Comparison of ENCODE assay signal across 8 mouse cellular contexts in the genomic region with DNA sequence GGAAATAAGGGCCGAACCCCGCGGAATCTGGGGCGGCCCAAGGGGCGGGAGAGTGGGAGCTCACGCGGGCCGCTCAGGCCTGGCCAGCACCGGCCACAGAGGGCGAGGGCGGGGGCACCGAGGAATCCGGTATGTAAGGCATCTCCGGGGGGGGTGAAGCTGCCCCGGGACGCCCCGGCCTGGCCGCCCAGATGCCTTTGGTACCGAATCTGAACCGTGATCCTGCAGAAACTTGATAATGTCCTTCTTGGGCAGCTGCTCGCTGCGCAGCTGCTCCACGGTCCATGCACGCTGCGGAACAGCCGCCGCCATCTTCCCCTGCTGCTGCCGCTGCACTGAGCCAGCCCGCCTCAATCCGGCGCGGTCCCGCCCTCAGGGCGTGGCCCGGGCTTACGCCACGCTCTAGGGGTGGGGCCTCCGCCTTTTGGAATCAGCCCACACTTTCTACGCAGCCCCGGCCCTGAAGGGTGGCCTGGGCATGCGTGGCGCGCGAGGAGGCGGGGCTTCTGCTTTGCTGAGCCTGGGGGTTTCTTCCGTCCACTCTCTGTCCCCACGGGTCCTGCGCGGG. TPM values are rescaled to one million over a fixed set of nuclear protein-coding genes. Genes with fewer than 3 reads are reported as not detected.
DNase-seq lines count a peak whose midpoint lies in the region; ATAC-seq and TF ChIP-seq lines count a peak whose summit lies in the region.

TSS of gene Fkbp3 (minus strand) at position 397 of the 568 bp plus-strand sequence.

- peak within 1 kb of the TSS; percentile 62 for H3K27ac ChIP-seq in MEL (ENCODE audit: control insufficient read depth, low read depth, low read length)
- peak within 1 kb of the TSS; percentile 94 for H3K27ac ChIP-seq in cerebellum, adult 2 months (ENCODE audit: insufficient read depth, low read length)
- peak within 1 kb of the TSS; percentile 97 for H3K27ac ChIP-seq in forebrain, postnatal 0 days (ENCODE audit: low read depth, low read length)
- peak within 1 kb of the TSS; percentile 94 for H3K27ac ChIP-seq in lung, embryonic 15.5 days

- peaks cover 0 to 8% of the 10 kb centered on the region in 2 experiments; a peak in 2 of 4 replicates for H3K4me1 ChIP-seq in MEL (ENCODE audit: control insufficient read depth in 1 of 2, insufficient read depth in 2 of 2, low read length in 2 of 2)
- no peaks in the 10 kb centered on the region for H3K4me1 ChIP-seq in cerebellum, adult 2 months (ENCODE audit: control insufficient read depth, insufficient read depth, low read length)
- peaks cover 15% of the 10 kb centered on the region; the same call in 1 of the 2 replicates for H3K4me1 ChIP-seq in forebrain, postnatal 0 days (ENCODE audit: insufficient read depth)
- H3K4me1 ChIP-seq in lung, embryonic 15.5 days: peaks cover 29% of the 10 kb centered on the region

- H3K9ac ChIP-seq in MEL (ENCODE audit: control insufficient read depth, low read depth, low read length, poor library complexity, severe bottlenecking): peak within 1 kb of the TSS; percentile 91
- peak within 1 kb of the TSS; percentile 98 for H3K9ac ChIP-seq in forebrain, postnatal 0 days
- H3K9ac ChIP-seq in lung, embryonic 15.5 days: peak within 1 kb of the TSS; percentile 79

- DNase-seq in MEL (ENCODE audit: low read depth, low spot score): peak; percentile 97
- peak; percentile 97 to 98 for DNase-seq in cerebellum, adult 2 months
- peak; percentile 99 for DNase-seq in forebrain, postnatal 0 days
- peak; percentile 98 for DNase-seq in heart, postnatal 4 days
- DNase-seq in layer of hippocampus, adult 8-10 months (ENCODE audit: low spot score in 2 of 2): peak; percentile 93 to 95
- peak; percentile 95 for DNase-seq in ovary, adult 18-20 months (ENCODE audit: low spot score)
- DNase-seq in thymus, postnatal 0 days (ENCODE audit: low spot score): peak; percentile 97

- under 1% methylated on average over 49 of the region's 49 CpGs for WGBS in cerebellum, adult 2 months
- 0% methylated on average over 48 of the region's 49 CpGs for WGBS in forebrain, postnatal 0 days
- WGBS in lung, embryonic 15.5 days: under 1% methylated on average over 43 of the region's 49 CpGs

- peaks cover 30% of the 10 kb centered on the region for H3K79me2 ChIP-seq in MEL (ENCODE audit: control insufficient read depth, insufficient read depth, low read length, poor library complexity)

- TF ChIP-seq RAD21 in MEL (IDR thresholded peaks at IDR 0.05; ENCODE audit: low read depth, low read length): no peak

- peak; percentile 90 to 98 for TF ChIP-seq POLR2A in MEL (IDR thresholded peaks at IDR 0.05; ENCODE audit: control insufficient read depth in 1 of 2, insufficient read depth in 1 of 2, low read depth in 1 of 2, low read length in 2 of 2, poor library complexity in 1 of 2)
- TF ChIP-seq POLR2A in cerebellum, adult 2 months (IDR thresholded peaks at IDR 0.05; ENCODE audit: borderline replicate concordance, insufficient read depth, low read length): peak; percentile 91

- H3K4me2 ChIP-seq in forebrain, postnatal 0 days (ENCODE audit: low read depth): peak within 1 kb of the TSS; percentile 83
- H3K4me2 ChIP-seq in lung, embryonic 15.5 days: peak within 1 kb of the TSS; percentile 58

- TF ChIP-seq EP300 in MEL (IDR thresholded peaks at IDR 0.05; ENCODE audit: low read depth in 1 of 2, low read length in 2 of 2): no peak

- TF ChIP-seq CTCF in MEL (IDR thresholded peaks at IDR 0.05 in 2 of 3, conservative IDR thresholded peaks at IDR 0.05 in 1 of 3; ENCODE audit: control insufficient read depth in 1 of 3, insufficient read depth in 1 of 3, low read depth in 2 of 3, low read length in 3 of 3, poor library complexity in 1 of 3, severe bottlenecking in 1 of 3): no peak
- TF ChIP-seq CTCF in cerebellum, adult 2 months (IDR thresholded peaks at IDR 0.05; ENCODE audit: borderline replicate concordance, insufficient read depth, low read depth, low read length): no peak
- TF ChIP-seq CTCF in forebrain, postnatal 0 days (IDR thresholded peaks at IDR 0.05; ENCODE audit: low read depth): no peak

- ATAC-seq in forebrain, postnatal 0 days: peak; percentile 98
- peak; percentile 100 for ATAC-seq in lung, embryonic 15.5 days (ENCODE audit: borderline replicate concordance, extremely low read depth, low FRiP score, low TSS enrichment)

- no peaks in the 10 kb centered on the region for H3K27me3 ChIP-seq in MEL (ENCODE audit: control insufficient read depth in 1 of 2, insufficient read depth in 2 of 2, low read length in 2 of 2)
- H3K27me3 ChIP-seq in cerebellum, adult 2 months (ENCODE audit: control insufficient read depth, insufficient read depth, low read length): no peaks in the 10 kb centered on the region
- no peaks in the 10 kb centered on the region for H3K27me3 ChIP-seq in forebrain, postnatal 0 days (ENCODE audit: insufficient read depth, low read length)
- no peaks in the 10 kb centered on the region for H3K27me3 ChIP-seq in lung, embryonic 15.5 days

- no peaks in the 10 kb centered on the region for H3K9me3 ChIP-seq in MEL (replicated peaks; ENCODE audit: insufficient read depth, low read length)
- H3K9me3 ChIP-seq in forebrain, postnatal 0 days (ENCODE audit: low read length): no peaks in the 10 kb centered on the region
- no peaks in the 10 kb centered on the region for H3K9me3 ChIP-seq in lung, embryonic 15.5 days

- peaks cover under 1 to 16% of the 10 kb centered on the region in 2 experiments; a peak in 3 of 4 replicates for H3K36me3 ChIP-seq in MEL (ENCODE audit: control insufficient read depth in 1 of 2, insufficient read depth in 2 of 2, low read length in 2 of 2)
- peaks cover 5% of the 10 kb centered on the region; the same call in 1 of the 2 replicates for H3K36me3 ChIP-seq in forebrain, postnatal 0 days (ENCODE audit: insufficient read depth)
- peaks cover 5% of the 10 kb centered on the region; the same call in 1 of the 2 replicates for H3K36me3 ChIP-seq in lung, embryonic 15.5 days

- H3K4me3 ChIP-seq in MEL (ENCODE audit: control insufficient read depth in 1 of 2, insufficient read depth in 1 of 2, low read depth in 2 of 2, low read length in 2 of 2): peak within 1 kb of the TSS; percentile 84 to 86
- H3K4me3 ChIP-seq in cerebellum, adult 2 months (replicated peaks; ENCODE audit: insufficient read depth, low read depth, low read length): peak within 1 kb of the TSS; percentile 91
- H3K4me3 ChIP-seq in forebrain, postnatal 0 days (ENCODE audit: low read depth, low read length): peak within 1 kb of the TSS; percentile 90
- H3K4me3 ChIP-seq in lung, embryonic 15.5 days: peak within 1 kb of the TSS; percentile 75

TF ChIP-seq in MEL, 35 proteins besides CTCF, POLR2A, EP300 and RAD21:
- TF ChIP-seq TBP (IDR thresholded peaks at IDR 0.05; ENCODE audit: low read depth, low read length): peak; percentile 88
- TF ChIP-seq RCOR1 (IDR thresholded peaks at IDR 0.05; ENCODE audit: low read depth, low read length): no peak
- TF ChIP-seq POLR2AphosphoS2 (IDR thresholded peaks at IDR 0.05; ENCODE audit: low read length): peak; percentile 82
- peak; percentile 94 for TF ChIP-seq NELFE (IDR thresholded peaks at IDR 0.05; ENCODE audit: low read depth, low read length)
- peak; percentile 53; the same call in 1 of the 2 replicates for TF ChIP-seq HCFC1 (IDR thresholded peaks at IDR 0.05; ENCODE audit: low read depth, low read length)
- no peak for TF ChIP-seq SIN3A (IDR thresholded peaks at IDR 0.05; ENCODE audit: low read length)
- TF ChIP-seq CHD1 (IDR thresholded peaks at IDR 0.05; ENCODE audit: low read depth, low read length): peak; percentile 98
- peak; percentile 69; the same call in 1 of the 2 replicates for TF ChIP-seq TCF12 (IDR thresholded peaks at IDR 0.05; ENCODE audit: low read depth, low read length)
- TF ChIP-seq MXI1 (IDR thresholded peaks at IDR 0.05; ENCODE audit: low read depth, low read length): 0 out of 2 replicates have a peak, but pooled peaks have one; percentile 17
- TF ChIP-seq MYC (IDR thresholded peaks at IDR 0.05; ENCODE audit: low read depth, low read length): peak; percentile 7; the same call in 1 of the 2 replicates
- peak; percentile 70; the same call in 1 of the 2 replicates for TF ChIP-seq ZMIZ1 (IDR thresholded peaks at IDR 0.05; ENCODE audit: low read depth, low read length)
- no peak for TF ChIP-seq MEF2A (IDR thresholded peaks at IDR 0.05; ENCODE audit: extremely low read depth, insufficient replicate concordance, low read depth, low read length, poor library complexity, severe bottlenecking)
- TF ChIP-seq NRF1 (IDR thresholded peaks at IDR 0.05; ENCODE audit: insufficient read depth, low read depth, low read length, poor library complexity, severe bottlenecking): peak; percentile 96
- TF ChIP-seq ELF1 (IDR thresholded peaks at IDR 0.05; ENCODE audit: low read depth, low read length): no peak

RNA-seq across cellular contexts. Expression of gene Fkbp3, which starts in this region (rescaled TPM):
- total RNA-seq in MEL (2012; rRNA removed): 167 and 185 TPM in 2 replicates
- polyA plus RNA-seq in MEL (2012; ENCODE audit: insufficient read depth in 1 of 2, insufficient read length in 2 of 2, low read depth in 1 of 2, low replicate concordance in 2 of 2, missing spikeins in 1 of 2): 100 to 1,000 TPM in 1 of 2 experiments, not detected in 1; 173 TPM
- polyA plus RNA-seq in cerebellum, adult 2 months (2012; rRNA removed): 311 and 320 TPM in 2 replicates
- 254 and 312 TPM in 2 replicates for total RNA-seq in forebrain, postnatal 0 days (2014; rRNA removed)
- 430 and 547 TPM in 2 replicates for polyA plus RNA-seq in forebrain, postnatal 0 days (2015; fragmentation: Nextera tagmentation; extraction: Ambion mirVana)
- total RNA-seq in heart, postnatal 4 days (2021): 100 to 1,000 TPM; 201 to 203 TPM
- 100 to 1,000 TPM; 137 to 180 (median 153) TPM for total RNA-seq in layer of hippocampus, adult 8-10 months (2022)
- 339 and 373 TPM in 2 replicates for polyA plus RNA-seq in lung, embryonic 15.5 days (2015; fragmentation: Nextera tagmentation; extraction: Ambion mirVana)
- polyA plus RNA-seq in thymus, postnatal 0 days (2015; fragmentation: Nextera tagmentation; extraction: Ambion mirVana): 332 and 346 TPM in 2 replicates

Comparison
In these comparisons a context has a peak if more than half of its experiments do, and no peak if none do; other contexts are left out.
1. Peak in every context shown above with its lines: DNase-seq, ATAC-seq, H3K4me3 ChIP-seq and H3K27ac ChIP-seq.